Mouse (Mus musculus): ENCODE measurements at regions not wholly inside any gene's neighbourhood (a gene's known extent, or its start where the extent isn't known, plus 50 kb on each side); places are given as distances from the start of the nearest gene placed in this dataset.
"Not testable (repeated sequence)": the region's sequence is repeated elsewhere in the genome, so short reads cannot be mapped to it uniquely, and the experiment has no call there.

- not testable (repeated sequence) for TF ChIP-seq CTCF (IDR thresholded peaks at IDR 0.05; ENCODE audit: borderline replicate concordance, insufficient read depth, low read depth, low read length); POLR2A (IDR thresholded peaks at IDR 0.05; ENCODE audit: borderline replicate concordance, insufficient read depth, low read length)
Measured at GRCm38 (mm10) chr14:53302491-53302829, 806.9 kb upstream of the Olfr1507 start.

Data from cerebellum, adult 2 months (tissue).